Mouse (Mus musculus): ENCODE data around the gene Olfr314. TPM values are rescaled to one million over a fixed set of nuclear protein-coding genes. Genes with fewer than 3 reads are reported as not detected.
"Not testable (repeated sequence)": the region's sequence is repeated elsewhere in the genome, so short reads cannot be mapped to it uniquely, and the experiment has no call there.

Olfr314 gene
- polyA plus RNA-seq, 1 experiment: not detected

GRCm38 (mm10) chr11:58804393-58804792 is 21.6 kb downstream of the Olfr314 start:
- Histone ChIP-seq H3K4me3 (ENCODE audit: insufficient read depth, poor library complexity, severe bottlenecking) (no peak overlapping the region), H3K36me3 (ENCODE audit: control insufficient read depth, insufficient read depth) (no peaks in the 10 kb centered on the region), H3K79me2 (ENCODE audit: control insufficient read depth, insufficient read depth) (no peaks in the 10 kb centered on the region), H3K79me3 (ENCODE audit: low read depth) (no peaks in the 10 kb centered on the region), H3ac (ENCODE audit: control insufficient read depth, insufficient read length, low read depth) (no peak overlapping the region), H3K27me3 (ENCODE audit: control insufficient read depth, insufficient read depth, insufficient read length) (no peaks in the 10 kb centered on the region)
- TF ChIP-seq MYOD1 (IDR thresholded peaks at IDR 0.05; ENCODE audit: control insufficient read depth, insufficient read length, low read depth) (no peak), CEBPB (IDR thresholded peaks at IDR 0.05; ENCODE audit: low read depth) (no peak), USF1 (IDR thresholded peaks at IDR 0.05; ENCODE audit: low read depth) (no peak), MAX (IDR thresholded peaks at IDR 0.05) (no peak)

- no peaks in the 10 kb centered on the region for H3K27me3 ChIP-seq (ENCODE audit: control insufficient read depth, insufficient read depth, insufficient read length)
- H3K79me2 ChIP-seq (ENCODE audit: control insufficient read depth, insufficient read depth): no peaks in the 10 kb centered on the region
- no peak overlapping the region for H3K4me3 ChIP-seq (ENCODE audit: insufficient read depth, poor library complexity, severe bottlenecking)
- H3ac ChIP-seq (ENCODE audit: control insufficient read depth, insufficient read length, low read depth): no peak overlapping the region
- no peaks in the 10 kb centered on the region for H3K79me3 ChIP-seq (ENCODE audit: low read depth)
- no peaks in the 10 kb centered on the region for H3K36me3 ChIP-seq (ENCODE audit: control insufficient read depth, insufficient read depth)
- no peak for TF ChIP-seq MAX (IDR thresholded peaks at IDR 0.05)
- TF ChIP-seq FOSL1 (IDR thresholded peaks at IDR 0.05; ENCODE audit: insufficient read depth, low read length, poor library complexity, severe bottlenecking): no peak
- no peak for TF ChIP-seq USF1 (IDR thresholded peaks at IDR 0.05; ENCODE audit: low read depth)
- no peak for TF ChIP-seq CEBPB (IDR thresholded peaks at IDR 0.05; ENCODE audit: low read depth)
- no peak for TF ChIP-seq CTCF (IDR thresholded peaks at IDR 0.05; ENCODE audit: control insufficient read depth, insufficient read depth, insufficient read length)
- no peak for TF ChIP-seq MYOG (IDR thresholded peaks at IDR 0.05; ENCODE audit: control insufficient read depth, extremely low read depth, insufficient read length)
- TF ChIP-seq MYOD1 (IDR thresholded peaks at IDR 0.05; ENCODE audit: control insufficient read depth, insufficient read length, low read depth): no peak
Measured at GRCm38 (mm10) chr11:58812001-58812400, 29.2 kb downstream of the Olfr314 start.

GRCm38 (mm10) chr11:58814700-58815099 is 31.9 kb downstream of the Olfr314 start, which contains the start of gene Olfr313:
Gene Olfr313 (plus strand): TSS chr11:58815000.
- H3K4me3 ChIP-seq (ENCODE audit: insufficient read depth, poor library complexity, severe bottlenecking); H3K79me3 ChIP-seq (ENCODE audit: low read depth); H3K79me2 ChIP-seq (ENCODE audit: control insufficient read depth, insufficient read depth); H3ac ChIP-seq (ENCODE audit: control insufficient read depth, insufficient read length, low read depth); H3K36me3 ChIP-seq (ENCODE audit: control insufficient read depth, insufficient read depth); H3K27me3 ChIP-seq (ENCODE audit: control insufficient read depth, insufficient read depth, insufficient read length): not testable (repeated sequence)

- Histone ChIP-seq H3K79me2 (ENCODE audit: control insufficient read depth, insufficient read depth) (no peaks in the 10 kb centered on the region), H3K27me3 (ENCODE audit: control insufficient read depth, insufficient read depth, insufficient read length) (no peaks in the 10 kb centered on the region), H3K36me3 (ENCODE audit: control insufficient read depth, insufficient read depth) (no peaks in the 10 kb centered on the region), H3K4me3 (ENCODE audit: insufficient read depth, poor library complexity, severe bottlenecking) (no peak overlapping the region), H3K79me3 (ENCODE audit: low read depth) (no peaks in the 10 kb centered on the region), H3ac (ENCODE audit: control insufficient read depth, insufficient read length, low read depth) (no peak overlapping the region)
- TF ChIP-seq CEBPB (IDR thresholded peaks at IDR 0.05; ENCODE audit: low read depth) (no peak), MAX (IDR thresholded peaks at IDR 0.05) (no peak)
Measured at GRCm38 (mm10) chr11:58815676-58816075, 32.9 kb downstream of the Olfr314 start.

- not testable (repeated sequence) for H3K4me3 ChIP-seq (ENCODE audit: insufficient read depth, poor library complexity, severe bottlenecking); H3ac ChIP-seq (ENCODE audit: control insufficient read depth, insufficient read length, low read depth); H3K36me3 ChIP-seq (ENCODE audit: control insufficient read depth, insufficient read depth)
Measured at GRCm38 (mm10) chr11:58828937-58829336, 46.2 kb downstream of the Olfr314 start, which contains the start of gene Olfr312. Gene Olfr312 (plus strand): TSS chr11:58829237.

GRCm38 (mm10) chr11:58829764-58830163 is 47.0 kb downstream of the Olfr314 start:
- H3K4me3 ChIP-seq (ENCODE audit: insufficient read depth, poor library complexity, severe bottlenecking): no peak overlapping the region
- H3K79me2 ChIP-seq (ENCODE audit: control insufficient read depth, insufficient read depth): no peaks in the 10 kb centered on the region
- no peaks in the 10 kb centered on the region for H3K79me3 ChIP-seq (ENCODE audit: low read depth)
- no peaks in the 10 kb centered on the region for H3K36me3 ChIP-seq (ENCODE audit: control insufficient read depth, insufficient read depth)
- no peak overlapping the region for H3ac ChIP-seq (ENCODE audit: control insufficient read depth, insufficient read length, low read depth)
- no peaks in the 10 kb centered on the region for H3K27me3 ChIP-seq (ENCODE audit: control insufficient read depth, insufficient read depth, insufficient read length)
- TF ChIP-seq MYOD1 (IDR thresholded peaks at IDR 0.05; ENCODE audit: control insufficient read depth, insufficient read length, low read depth): no peak
- TF ChIP-seq FOSL1 (IDR thresholded peaks at IDR 0.05; ENCODE audit: insufficient read depth, low read length, poor library complexity, severe bottlenecking): no peak
- no peak for TF ChIP-seq MYOG (IDR thresholded peaks at IDR 0.05; ENCODE audit: control insufficient read depth, extremely low read depth, insufficient read length)
- TF ChIP-seq CEBPB (IDR thresholded peaks at IDR 0.05; ENCODE audit: low read depth): no peak
- TF ChIP-seq MAX (IDR thresholded peaks at IDR 0.05): no peak

More at GRCm38 (mm10) chr11:58828937-58829336, 46.2 kb downstream of the Olfr314 start, which contains the start of gene Olfr312:
- H3K79me2 ChIP-seq (ENCODE audit: control insufficient read depth, insufficient read depth); H3K27me3 ChIP-seq (ENCODE audit: control insufficient read depth, insufficient read depth, insufficient read length); H3K79me3 ChIP-seq (ENCODE audit: low read depth): not testable (repeated sequence)

- not testable (repeated sequence) for H3K4me3 ChIP-seq (ENCODE audit: insufficient read depth, poor library complexity, severe bottlenecking); H3K79me2 ChIP-seq (ENCODE audit: control insufficient read depth, insufficient read depth); H3K36me3 ChIP-seq (ENCODE audit: control insufficient read depth, insufficient read depth); H3K79me3 ChIP-seq (ENCODE audit: low read depth); H3ac ChIP-seq (ENCODE audit: control insufficient read depth, insufficient read length, low read depth); H3K27me3 ChIP-seq (ENCODE audit: control insufficient read depth, insufficient read depth, insufficient read length)
Measured at GRCm38 (mm10) chr11:58832541-58832940, 49.8 kb downstream of the Olfr314 start.

Other genes with a start within 250 kb of the Olfr314 start
- gene Olfr330, start 248.1 kb upstream of the Olfr314 start, polyA plus RNA-seq (2012; fragmentation: generic; extraction: Trizol): not detected
- not detected for gene Olfr329-ps, start 236.5 kb upstream of the Olfr314 start, polyA plus RNA-seq (2012; fragmentation: generic; extraction: Trizol)
- gene Olfr328, start 227.3 kb upstream of the Olfr314 start, polyA plus RNA-seq (2012; fragmentation: generic; extraction: Trizol): not detected
- not detected for gene Olfr224, start 212.4 kb upstream of the Olfr314 start, polyA plus RNA-seq (2012; fragmentation: generic; extraction: Trizol)
- gene Olfr325, start 205.2 kb upstream of the Olfr314 start, polyA plus RNA-seq (2012; fragmentation: generic; extraction: Trizol): not detected
- gene Olfr324, start 187.8 kb upstream of the Olfr314 start, polyA plus RNA-seq (2012; fragmentation: generic; extraction: Trizol): not detected
- not detected for gene 2210407C18Rik, start 166.9 kb upstream of the Olfr314 start, polyA plus RNA-seq (2012; fragmentation: generic; extraction: Trizol)
- not detected for gene Olfr323, start 152.5 kb upstream of the Olfr314 start, polyA plus RNA-seq (2012; fragmentation: generic; extraction: Trizol)
- not detected for gene Trim58, start 142.5 kb upstream of the Olfr314 start, polyA plus RNA-seq (2012; fragmentation: generic; extraction: Trizol)
- gene Olfr322, start 124.2 kb upstream of the Olfr314 start, polyA plus RNA-seq (2012; fragmentation: generic; extraction: Trizol): not detected
- gene Olfr320, start 101.9 kb upstream of the Olfr314 start, polyA plus RNA-seq (2012; fragmentation: generic; extraction: Trizol): not detected
- gene Olfr319, start 83.8 kb upstream of the Olfr314 start, polyA plus RNA-seq (2012; fragmentation: generic; extraction: Trizol): not detected
- gene Olfr318, start 58.9 kb upstream of the Olfr314 start, polyA plus RNA-seq (2012; fragmentation: generic; extraction: Trizol): not detected
- gene Olfr317, start 43.7 kb upstream of the Olfr314 start, polyA plus RNA-seq (2012; fragmentation: generic; extraction: Trizol): not detected
- gene Olfr316, start 30.2 kb upstream of the Olfr314 start, polyA plus RNA-seq (2012; fragmentation: generic; extraction: Trizol): not detected
- not detected for gene Olfr315, start 9.8 kb upstream of the Olfr314 start, polyA plus RNA-seq (2012; fragmentation: generic; extraction: Trizol)
- not detected for gene Fam183b, start 19.0 kb downstream of the Olfr314 start, polyA plus RNA-seq (2012; fragmentation: generic; extraction: Trizol)
- not detected for gene Olfr313, start 32.0 kb downstream of the Olfr314 start, polyA plus RNA-seq (2012; fragmentation: generic; extraction: Trizol)
- not detected for gene Olfr312, start 46.3 kb downstream of the Olfr314 start, polyA plus RNA-seq (2012; fragmentation: generic; extraction: Trizol)
- not detected for gene Olfr311, start 56.3 kb downstream of the Olfr314 start, polyA plus RNA-seq (2012; fragmentation: generic; extraction: Trizol)
- 0.32 TPM for gene Gm12258, start 64.2 kb downstream of the Olfr314 start, polyA plus RNA-seq (2012; fragmentation: generic; extraction: Trizol)
- gene 2810021J22Rik, start 84.3 kb downstream of the Olfr314 start, polyA plus RNA-seq (2012; fragmentation: generic; extraction: Trizol): 2.2 TPM
- 0.64 TPM for gene Zfp39, start 121.3 kb downstream of the Olfr314 start, polyA plus RNA-seq (2012; fragmentation: generic; extraction: Trizol)
- gene Btnl10, start 135.0 kb downstream of the Olfr314 start, polyA plus RNA-seq (2012; fragmentation: generic; extraction: Trizol): not detected
- 245 TPM for gene Rnf187, start 156.0 kb downstream of the Olfr314 start, polyA plus RNA-seq (2012; fragmentation: generic; extraction: Trizol)
- gene Hist3h2ba, start 166.0 kb downstream of the Olfr314 start, polyA plus RNA-seq (2012; fragmentation: generic; extraction: Trizol): 1.6 TPM
- 11.4 TPM for gene Hist3h2a, start 171.7 kb downstream of the Olfr314 start, polyA plus RNA-seq (2012; fragmentation: generic; extraction: Trizol)
- 0.22 TPM for gene Trim17, start 171.7 kb downstream of the Olfr314 start, polyA plus RNA-seq (2012; fragmentation: generic; extraction: Trizol)
- gene Trim11, start 195.1 kb downstream of the Olfr314 start, polyA plus RNA-seq (2012; fragmentation: generic; extraction: Trizol): 15.1 TPM